Mouse (Mus musculus) stomach, postnatal 0 days (tissue): ENCODE results near the gene Polr3h. TPM values are rescaled to one million over a fixed set of nuclear protein-coding genes. Genes with fewer than 3 reads are reported as not detected.

Experiments
- ATAC-seq: fragments of 200-750 bp; cut with Nextera tagmentation; 2 replicates; pipeline ENCODE4 v1.8.0; 2017; ENCODE audit not compliant: low FRiP score, low TSS enrichment
- DNase-seq: peaks from one replicate; pipeline ENCODE4 v3.0.0-alpha.2; 2016; ENCODE audit warnings: low spot score
- H3K27ac ChIP-seq: fragments of 300-500 bp; sonication (generic); replicated peaks from 2 replicates; pipeline ENCODE4 v1.5.1; 2014; ENCODE audit warnings: mild to moderate bottlenecking, control low read depth
- H3K27me3 ChIP-seq: fragments of 300-500 bp; sonication (generic); 2 replicates; pipeline ENCODE4 v1.6.1; 2014; ENCODE audit warnings: low read length; ENCODE audit not compliant: control insufficient read depth, insufficient read depth
- H3K36me3 ChIP-seq: fragments of 300-500 bp; sonication (generic); 2 replicates; pipeline ENCODE4 v1.6.1; 2014; ENCODE audit warnings: low read length, mixed read lengths; ENCODE audit not compliant: control insufficient read depth, insufficient read depth
- H3K4me1 ChIP-seq: fragments of 300-500 bp; sonication (generic); replicated peaks from 2 replicates; pipeline ENCODE4 v1.6.1; 2014; ENCODE audit warnings: antibody characterized with exemption; ENCODE audit not compliant: control insufficient read depth, insufficient read depth
- H3K4me2 ChIP-seq: fragments of 300-500 bp; sonication (generic); replicated peaks from 2 replicates; pipeline ENCODE4 v1.6.1; 2014; ENCODE audit warnings: low read depth, mild to moderate bottlenecking, control low read depth, moderate library complexity
- H3K4me3 ChIP-seq: fragments of 300-500 bp; sonication (generic); 2 replicates; pipeline ENCODE4 v1.5.1; 2014; ENCODE audit warnings: low read depth, low read length, control low read depth
- H3K9ac ChIP-seq: fragments of 300-500 bp; sonication (generic); 2 replicates; pipeline ENCODE4 v1.6.1; 2014; ENCODE audit warnings: mild to moderate bottlenecking, low read length, control low read depth, mixed read lengths
- H3K9me3 ChIP-seq: fragments of 300-500 bp; sonication (generic); 2 replicates; pipeline ENCODE4 v1.6.1; 2016; ENCODE audit warnings: low read length; ENCODE audit not compliant: control insufficient read depth
- CTCF ChIP-seq: IDR thresholded peaks from 2 replicates; pipeline ENCODE4 v1.5.1; 2016; ENCODE audit warnings: antibody characterized with exemption, low read depth, mild to moderate bottlenecking, moderate library complexity
- EP300 ChIP-seq: optimal IDR thresholded peaks from 2 replicates; pipeline ENCODE3; 2016; ENCODE audit warnings: antibody characterized with exemption
- WGBS: fragments of 180-500 bp; shearing (Covaris S2); extraction: QIAGEN DNeasy Blood & Tissue Kit; methylation state at CpG from one replicate; pipeline ENCODE4 v1.1.7; 2014; 5-methylcytosine and 5-hydroxymethylcytosine counted together
- polyA plus RNA-seq: library from polyadenylated mRNA; unstranded; fragments of >200 nt; fragmentation: Nextera tagmentation; extraction: Ambion mirVana; gene quantifications from 2 replicates; pipeline ENCODE4 v1.2.1, GENCODE M21; 2015

The Polr3h gene
- polyA plus RNA-seq, 1 experiment from 2014 or later = 65.6 TPM

GRCm38 (mm10) chr15:81852411-81853000, 73.5 kb downstream of the Polr3h start:
- DNase-seq = peak; percentile 10
- H3K9ac ChIP-seq = no peak overlapping the region
- TF ChIP-seq EP300 (no peak), CTCF (no peak)
- H3K9me3 ChIP-seq = no peaks in the 10 kb centered on the region
- H3K27me3 ChIP-seq = no peaks in the 10 kb centered on the region
- peaks cover 25% of the 10 kb centered on the region for H3K36me3 ChIP-seq
- H3K4me2 ChIP-seq = no peak overlapping the region
- no peak overlapping the region for H3K27ac ChIP-seq
- H3K4me1 ChIP-seq = no peaks in the 10 kb centered on the region; the same call in 1 of the 2 replicates
- H3K4me3 ChIP-seq = no peak overlapping the region
- ATAC-seq = no peak
- WGBS = 77% methylated on average over 9 of the region's 9 CpGs

GRCm38 (mm10) chr15:81851375-81851774, 74.7 kb downstream of the Polr3h start:
- Histone ChIP-seq H3K4me1 (no peaks in the 10 kb centered on the region; the same call in 1 of the 2 replicates), H3K4me3 (no peak overlapping the region), H3K36me3 (peaks cover 25% of the 10 kb centered on the region), H3K4me2 (no peak overlapping the region), H3K9me3 (no peaks in the 10 kb centered on the region), H3K9ac (no peak overlapping the region), H3K27ac (no peak overlapping the region), H3K27me3 (no peaks in the 10 kb centered on the region)
- 92% methylated on average over 15 of the region's 15 CpGs for WGBS
- DNase-seq = no peak
- no peak for ATAC-seq
- TF ChIP-seq EP300 = no peak
- TF ChIP-seq CTCF = no peak

- no peak for TF ChIP-seq EP300
- TF ChIP-seq CTCF = no peak
- H3K27me3 ChIP-seq = no peaks in the 10 kb centered on the region
- no peaks in the 10 kb centered on the region for H3K9me3 ChIP-seq
- H3K27ac ChIP-seq = no peak overlapping the region
- H3K4me3 ChIP-seq = no peak overlapping the region
- peaks cover 25% of the 10 kb centered on the region for H3K36me3 ChIP-seq
- ATAC-seq (no peak), DNase-seq (no peak)
- H3K4me1 ChIP-seq = no peaks in the 10 kb centered on the region; the same call in 1 of the 2 replicates
- H3K4me2 ChIP-seq = no peak overlapping the region
- no peak overlapping the region for H3K9ac ChIP-seq
- 72% methylated on average over 14 of the region's 14 CpGs for WGBS
Observed at GRCm38 (mm10) chr15:81850718-81851117, 75.3 kb downstream of the Polr3h start.

- no peak for TF ChIP-seq CTCF
- TF ChIP-seq EP300 = no peak
- WGBS = 67% methylated on average over 9 of the region's 9 CpGs
- Histone ChIP-seq H3K9me3 (no peaks in the 10 kb centered on the region), H3K27me3 (no peaks in the 10 kb centered on the region), H3K4me1 (no peaks in the 10 kb centered on the region), H3K27ac (no peak overlapping the region), H3K9ac (no peak overlapping the region), H3K4me2 (no peak overlapping the region), H3K36me3 (peaks cover 25% of the 10 kb centered on the region), H3K4me3 (no peak overlapping the region)
- DNase-seq (no peak), ATAC-seq (no peak)
Observed at GRCm38 (mm10) chr15:81849104-81849503, 76.9 kb downstream of the Polr3h start.

- WGBS = 24% methylated on average over 7 of the region's 7 CpGs
- DNase-seq = peak; percentile 66
- Histone ChIP-seq H3K27ac (no peak overlapping the region), H3K4me3 (no peak overlapping the region), H3K4me1 (no peaks in the 10 kb centered on the region), H3K9me3 (no peaks in the 10 kb centered on the region), H3K27me3 (no peaks in the 10 kb centered on the region), H3K36me3 (peaks cover 25% of the 10 kb centered on the region), H3K9ac (no peak overlapping the region), H3K4me2 (no peak overlapping the region)
- TF ChIP-seq EP300 (no peak), CTCF (peak; percentile 80)
- ATAC-seq = no peak
Observed at GRCm38 (mm10) chr15:81848301-81848700, 77.7 kb downstream of the Polr3h start.

GRCm38 (mm10) chr15:81847861-81848260, 78.2 kb downstream of the Polr3h start:
- TF ChIP-seq CTCF = no peak
- no peak for TF ChIP-seq EP300
- no peaks in the 10 kb centered on the region for H3K9me3 ChIP-seq
- DNase-seq = no peak
- peaks cover 25% of the 10 kb centered on the region for H3K36me3 ChIP-seq
- H3K4me3 ChIP-seq = no peak overlapping the region
- no peaks in the 10 kb centered on the region for H3K27me3 ChIP-seq
- ATAC-seq = no peak
- H3K9ac ChIP-seq = no peak overlapping the region
- H3K4me1 ChIP-seq = no peaks in the 10 kb centered on the region
- 69% methylated on average over 5 of the region's 5 CpGs for WGBS
- H3K27ac ChIP-seq = 0 out of 2 replicates have a peak overlapping the region, but pooled peaks have one; percentile 20
- H3K4me2 ChIP-seq = no peak overlapping the region
